Mouse (Mus musculus) bone marrow macrophage, adult 2 months (primary cell): ENCODE results near the gene Rhoh. TPM values are rescaled to one million over a fixed set of nuclear protein-coding genes. Genes with fewer than 3 reads are reported as not detected.

Source experiments
- H3K27ac ChIP-seq: 2 replicates; pipeline ENCODE4 v1.5.1; 2012; ENCODE audit warnings: low read depth, low read length; ENCODE audit not compliant: insufficient read depth
- H3K4me1 ChIP-seq: 2 replicates; pipeline ENCODE4 v1.6.1; 2012; ENCODE audit warnings: low read length; ENCODE audit not compliant: control insufficient read depth, insufficient read depth
- H3K4me3 ChIP-seq: 2 replicates; pipeline ENCODE4 v1.5.1; 2012; ENCODE audit warnings: mild to moderate bottlenecking, low read length, moderate library complexity; ENCODE audit not compliant: insufficient read depth
- CTCF ChIP-seq: IDR thresholded peaks from 2 replicates; pipeline ENCODE4 v1.5.1; 2012; ENCODE audit warnings: low read depth, mild to moderate bottlenecking, low read length, moderate library complexity
- POLR2A ChIP-seq: IDR thresholded peaks from 2 replicates; pipeline ENCODE4 v1.6.1; 2012; ENCODE audit warnings: mild to moderate bottlenecking, low read depth, low read length, borderline replicate concordance
- polyA plus RNA-seq: library from polyadenylated mRNA; stranded (reverse); fragments of >200 nt; gene quantifications from 2 replicates; pipeline ENCODE4 v1.2.4, GENCODE M21; 2012; ENCODE audit not compliant: missing spikeins, insufficient read depth, insufficient read length

Gene Rhoh
- polyA plus RNA-seq, 1 experiment = 2.1 TPM

GRCm38 (mm10) chr5:65904476-65904875, 43.5 kb downstream of the Rhoh start:
- H3K27ac ChIP-seq = no peak overlapping the region
- TF ChIP-seq CTCF = no peak
- no peak for TF ChIP-seq POLR2A
- H3K4me1 ChIP-seq = peaks cover 5% of the 10 kb centered on the region; the same call in 1 of the 2 replicates
- no peak overlapping the region for H3K4me3 ChIP-seq

- TF ChIP-seq CTCF (no peak), POLR2A (no peak)
- H3K4me1 ChIP-seq = no peaks in the 10 kb centered on the region
- H3K4me3 ChIP-seq = no peak overlapping the region
- no peak overlapping the region for H3K27ac ChIP-seq
Observed at GRCm38 (mm10) chr5:65908751-65909150, 47.7 kb downstream of the Rhoh start.

GRCm38 (mm10) chr5:65909321-65909720, 48.3 kb downstream of the Rhoh start:
- Histone ChIP-seq H3K4me1 (no peaks in the 10 kb centered on the region), H3K4me3 (no peak overlapping the region), H3K27ac (no peak overlapping the region)
- TF ChIP-seq POLR2A (no peak), CTCF (no peak)

- Histone ChIP-seq H3K4me1 (no peaks in the 10 kb centered on the region), H3K4me3 (no peak overlapping the region), H3K27ac (no peak overlapping the region)
- TF ChIP-seq CTCF = no peak
Observed at GRCm38 (mm10) chr5:65910398-65910797, 49.4 kb downstream of the Rhoh start.

- H3K4me3 ChIP-seq = no peak overlapping the region
- H3K4me1 ChIP-seq = no peaks in the 10 kb centered on the region
- TF ChIP-seq POLR2A = no peak
- TF ChIP-seq CTCF = no peak
- no peak overlapping the region for H3K27ac ChIP-seq
Observed at GRCm38 (mm10) chr5:65911676-65912075, 50.7 kb downstream of the Rhoh start.

- H3K4me3 ChIP-seq = no peak overlapping the region
- H3K27ac ChIP-seq = no peak overlapping the region
- TF ChIP-seq CTCF (no peak), POLR2A (no peak)
- no peaks in the 10 kb centered on the region for H3K4me1 ChIP-seq
Observed at GRCm38 (mm10) chr5:65912201-65912600, 51.2 kb downstream of the Rhoh start.

GRCm38 (mm10) chr5:65913126-65913525, 52.1 kb downstream of the Rhoh start:
- Histone ChIP-seq H3K27ac (no peak overlapping the region), H3K4me1 (no peaks in the 10 kb centered on the region), H3K4me3 (no peak overlapping the region)
- TF ChIP-seq POLR2A (no peak), CTCF (no peak)

- no peak overlapping the region for H3K27ac ChIP-seq
- no peak overlapping the region for H3K4me3 ChIP-seq
- H3K4me1 ChIP-seq = no peaks in the 10 kb centered on the region
- TF ChIP-seq CTCF (no peak), POLR2A (no peak)
Observed at GRCm38 (mm10) chr5:65914342-65914741, 53.3 kb downstream of the Rhoh start.

GRCm38 (mm10) chr5:65916930-65917329, 55.9 kb downstream of the Rhoh start:
- no peak overlapping the region for H3K27ac ChIP-seq
- no peak for TF ChIP-seq CTCF
- TF ChIP-seq POLR2A = no peak
- no peaks in the 10 kb centered on the region for H3K4me1 ChIP-seq
- no peak overlapping the region for H3K4me3 ChIP-seq

GRCm38 (mm10) chr5:65918601-65919000, 57.6 kb downstream of the Rhoh start:
- no peak overlapping the region for H3K4me3 ChIP-seq
- TF ChIP-seq CTCF (no peak), POLR2A (no peak)
- H3K4me1 ChIP-seq = no peaks in the 10 kb centered on the region
- no peak overlapping the region for H3K27ac ChIP-seq

- H3K4me3 ChIP-seq = no peak overlapping the region
- TF ChIP-seq CTCF = no peak
- TF ChIP-seq POLR2A = no peak
- no peaks in the 10 kb centered on the region for H3K4me1 ChIP-seq
- H3K27ac ChIP-seq = no peak overlapping the region
Observed at GRCm38 (mm10) chr5:65919326-65919725, 58.3 kb downstream of the Rhoh start.

- Histone ChIP-seq H3K27ac (no peak overlapping the region), H3K4me3 (no peak overlapping the region), H3K4me1 (no peaks in the 10 kb centered on the region)
- no peak for TF ChIP-seq POLR2A
- TF ChIP-seq CTCF = no peak
Observed at GRCm38 (mm10) chr5:65919904-65920303, 58.9 kb downstream of the Rhoh start.
